Mouse (Mus musculus): ENCODE data around the gene Rnf5.
A peak's percentile ranks its signal among the peaks of the same experiment; 100 is the strongest.

DNA sequence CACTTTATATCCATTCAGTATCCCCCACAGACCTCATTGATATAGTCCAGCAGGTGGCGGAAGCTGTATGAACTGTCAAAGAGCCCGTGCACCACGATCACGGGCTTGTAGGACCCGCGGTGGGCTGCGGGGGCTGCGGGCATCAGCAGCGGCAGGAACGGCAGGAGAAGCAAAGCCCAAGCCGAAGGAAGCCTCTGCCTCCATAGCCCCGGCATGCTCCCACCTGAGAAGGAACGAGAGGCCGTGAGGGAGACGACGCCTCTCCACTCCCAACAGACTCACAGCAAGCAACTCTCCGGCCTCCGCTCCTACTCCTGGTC is 23.2 kb upstream of the Rnf5 start:
- peak; percentile 43; the same call in 1 of the 2 replicates for TF ChIP-seq CTCF (IDR thresholded peaks at IDR 0.05; ENCODE audit: borderline replicate concordance, insufficient read depth, low read length)
- no peak for TF ChIP-seq POLR2A (IDR thresholded peaks at IDR 0.05; ENCODE audit: low read depth, low read length)

Measured in embryonic fibroblast, embryonic 13.5 days (primary cell).